Mouse (Mus musculus): ENCODE measurements around the gene Tmem40. TPM values are rescaled to one million over a fixed set of nuclear protein-coding genes. Genes with fewer than 3 reads are reported as not detected.

The Tmem40 gene
- polyA plus RNA-seq (2021; fragmentation: Nextera tagmentation) = 2.5 and 2.8 TPM in 2 replicates
- long read RNA-seq, experiment 1, transcript Tmem40-206 (11 exons, 843 nt) = major isoform, 8 of 14 reads
- long read RNA-seq, experiment 1, partial matches to known transcripts = 1 of 14 reads
- long read RNA-seq, experiment 1, other reads (novel, unspliced or antisense) = 1 of 14 reads
- long read RNA-seq, experiment 2 = 0 reads

DNA sequence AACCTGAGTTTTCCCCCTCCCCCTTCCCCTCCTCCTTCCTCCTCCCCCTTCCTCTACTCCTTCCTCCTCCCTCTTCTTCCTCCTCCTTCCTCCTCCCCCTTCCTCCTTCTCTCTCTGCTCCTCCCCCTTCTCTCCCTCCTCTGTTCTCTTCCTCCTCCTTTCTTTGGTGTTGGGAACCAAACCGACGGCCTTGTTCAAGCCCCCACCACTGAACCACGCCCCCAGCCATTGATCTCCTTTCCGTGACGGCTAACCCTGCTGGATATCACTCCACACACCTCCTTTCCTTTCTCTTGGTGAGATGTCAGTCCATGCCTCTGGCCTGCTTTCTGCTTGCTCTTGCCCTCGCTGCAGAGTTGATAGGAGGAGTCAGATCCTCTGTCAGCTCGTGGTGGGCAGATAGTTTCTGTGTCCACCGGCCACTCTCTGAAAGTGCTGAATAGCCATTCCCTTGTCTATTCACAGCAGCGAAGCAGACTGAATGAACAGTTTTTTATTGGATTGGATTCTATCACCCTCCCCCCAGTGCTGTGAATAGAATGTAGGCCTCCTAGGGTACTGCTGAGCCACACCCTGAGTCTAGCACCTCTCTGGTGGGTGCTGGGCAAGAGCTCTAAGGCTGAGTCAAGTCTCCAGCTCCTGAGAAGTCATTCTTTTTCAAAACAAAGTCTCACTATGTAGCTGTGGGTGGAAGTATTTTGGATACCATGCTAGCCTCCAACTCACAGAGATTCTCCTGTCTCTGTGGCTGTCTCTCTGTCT lies at the start of gene Tmem40:
Tmem40 (minus strand) TSS at position 416 of the 762 bp plus-strand sequence.

GRCm38 (mm10) chr6:115808488-115809231 lies 46.5 kb upstream of the Tmem40 start, which contains the start of gene Rpl32:
Gene Rpl32 (minus strand): TSS chr6:115808747.

DNA sequence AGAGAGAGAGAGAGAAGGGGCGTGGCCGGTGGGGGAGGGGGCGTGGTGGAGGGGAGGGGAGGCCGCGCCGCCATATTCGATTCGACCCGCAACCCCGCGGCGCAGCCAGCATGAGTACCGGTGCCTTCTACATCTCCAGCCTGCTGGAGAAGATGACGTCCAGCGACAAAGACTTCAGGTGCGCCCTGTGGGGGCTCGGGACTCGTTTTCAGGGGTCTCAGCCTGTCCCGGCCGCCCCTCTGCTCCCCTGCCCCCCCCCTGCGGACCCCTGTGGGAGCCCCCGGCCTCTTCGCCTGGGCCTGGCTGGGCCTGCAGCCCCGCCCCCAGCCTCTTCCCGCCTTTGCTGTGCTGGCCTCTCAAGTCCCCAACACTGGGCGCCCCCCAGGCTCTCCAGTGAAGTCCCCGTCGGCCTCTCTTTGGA lies 12.3 kb upstream of the Tmem40 start, which contains the start of gene Cand2:
Cand2 (plus strand) TSS at position 38 of the 421 bp plus-strand sequence.

Other genes starting within 250 kb of the Tmem40 start
- gene Tsen2, start 217.7 kb downstream of the Tmem40 start, polyA plus RNA-seq (2021; fragmentation: Nextera tagmentation) = 21.4 and 29.8 TPM in 2 replicates
- 0.14 and 0.18 TPM in 2 replicates for gene Mkrn2os, start 169.8 kb downstream of the Tmem40 start, polyA plus RNA-seq (2021; fragmentation: Nextera tagmentation)
- gene Mkrn2, start 160.5 kb downstream of the Tmem40 start, polyA plus RNA-seq (2021; fragmentation: Nextera tagmentation) = 18.6 and 26.0 TPM in 2 replicates
- gene Raf1, start 85.8 kb downstream of the Tmem40 start, polyA plus RNA-seq (2021; fragmentation: Nextera tagmentation) = 26.2 and 39.2 TPM in 2 replicates
- gene Cand2, start 12.1 kb upstream of the Tmem40 start, polyA plus RNA-seq (2021; fragmentation: Nextera tagmentation) = 0.96 and 1.1 TPM in 2 replicates
- gene Rpl32, start 46.3 kb upstream of the Tmem40 start, polyA plus RNA-seq (2021; fragmentation: Nextera tagmentation) = 2,500 and 2,570 TPM in 2 replicates
- 0.85 and 1.1 TPM in 2 replicates for gene Efcab12, start 76.0 kb upstream of the Tmem40 start, polyA plus RNA-seq (2021; fragmentation: Nextera tagmentation)
- 4.5 and 4.9 TPM in 2 replicates for gene Mbd4, start 91.0 kb upstream of the Tmem40 start, polyA plus RNA-seq (2021; fragmentation: Nextera tagmentation)
- gene Ift122, start 91.1 kb upstream of the Tmem40 start, polyA plus RNA-seq (2021; fragmentation: Nextera tagmentation) = 14.0 and 16.9 TPM in 2 replicates
- 0.04 TPM in 1 of 2 replicates, not detected in the other for gene Rho, start 169.3 kb upstream of the Tmem40 start, polyA plus RNA-seq (2021; fragmentation: Nextera tagmentation)
- not detected in 2 replicates for gene H1foo, start 182.5 kb upstream of the Tmem40 start, polyA plus RNA-seq (2021; fragmentation: Nextera tagmentation)
- 11.4 and 15.2 TPM in 2 replicates for gene Plxnd1, start 232.6 kb upstream of the Tmem40 start, polyA plus RNA-seq (2021; fragmentation: Nextera tagmentation)

Data from left cerebral cortex, adult 6 months (tissue).